Mouse (Mus musculus) bone marrow, adult 2 months (tissue): ENCODE data around the gene Slc44a3. TPM values are rescaled to one million over a fixed set of nuclear protein-coding genes. Genes with fewer than 3 reads are reported as not detected.
A peak's percentile ranks its signal among the peaks of the same experiment; 100 is the strongest.

Experiments used
- H3K27ac ChIP-seq: fragments of 200-500 bp; 2 replicates; pipeline ENCODE4 v1.5.1; 2012; ENCODE audit warnings: low read depth, mild to moderate bottlenecking, control low read depth, inconsistent platforms, low read length; ENCODE audit not compliant: control insufficient read depth, poor library complexity, insufficient read depth
- H3K4me1 ChIP-seq: fragments of 200-500 bp; 2 replicates; pipeline ENCODE4 v1.6.1; 2011; ENCODE audit warnings: low read length; ENCODE audit not compliant: control insufficient read depth, insufficient read depth
- H3K4me3 ChIP-seq: fragments of 200-500 bp; replicated peaks from 2 replicates; pipeline ENCODE3; 2011; ENCODE audit warnings: mild to moderate bottlenecking, low read depth, low read length, control low read depth; ENCODE audit not compliant: control insufficient read depth
- CTCF ChIP-seq: fragments of 200-500 bp; IDR thresholded peaks from 2 replicates; pipeline ENCODE4 v1.5.1; 2011; ENCODE audit warnings: low read length, control low read depth; ENCODE audit not compliant: control insufficient read depth, insufficient read depth
- POLR2A ChIP-seq: fragments of 200-500 bp; IDR thresholded peaks from 2 replicates; pipeline ENCODE4 v1.6.1; 2011; ENCODE audit warnings: low read depth, mild to moderate bottlenecking, control low read depth, low read length, borderline replicate concordance; ENCODE audit not compliant: control insufficient read depth
- WGBS: fragments of 180-500 bp; shearing (Covaris S2); methylation state at CpG from one replicate; pipeline ENCODE4 v1.1.7; 2018; 5-methylcytosine and 5-hydroxymethylcytosine counted together
- polyA plus RNA-seq: library from polyadenylated mRNA; stranded (reverse); fragments of >200 nt; gene quantifications from 2 replicates; pipeline ENCODE4 v1.2.4, GENCODE M21; 2011; ENCODE audit warnings: low replicate concordance; ENCODE audit not compliant: missing spikeins, insufficient read depth, insufficient read length

The Slc44a3 gene
- polyA plus RNA-seq, 1 experiment: 1.3 TPM

DNA sequence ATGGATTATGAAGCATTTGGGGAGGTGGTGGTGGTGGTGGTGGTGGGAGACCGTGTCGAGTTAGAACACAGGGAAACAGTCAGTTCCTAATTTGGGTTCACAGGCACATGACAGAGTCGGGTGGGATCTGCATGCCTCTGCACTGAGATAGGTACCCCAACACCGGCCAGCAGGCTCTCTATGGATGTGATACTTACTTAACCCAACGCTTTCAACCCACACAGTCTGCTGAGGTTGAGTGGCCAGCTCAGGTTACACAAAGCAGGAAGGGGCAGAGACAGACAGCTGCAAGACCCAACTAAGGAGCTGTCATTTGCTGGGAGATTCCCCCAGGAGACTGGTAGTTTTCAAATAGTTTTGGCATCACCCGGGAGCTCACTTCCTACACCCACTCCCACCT lies 50.6 kb downstream of the Slc44a3 start:
- WGBS: 45% methylated on average over 6 of the region's 6 CpGs
- Histone ChIP-seq H3K27ac (no peak overlapping the region), H3K4me3 (no peak overlapping the region), H3K4me1 (no peaks in the 10 kb centered on the region)
- no peak for TF ChIP-seq POLR2A
- no peak for TF ChIP-seq CTCF

GRCm38 (mm10) chr3:121480961-121481436 lies 51.2 kb downstream of the Slc44a3 start:
- no peaks in the 10 kb centered on the region for H3K4me1 ChIP-seq
- no peak overlapping the region for H3K27ac ChIP-seq
- TF ChIP-seq CTCF (no peak), POLR2A (no peak)
- H3K4me3 ChIP-seq: no peak overlapping the region
- 69% methylated on average over 8 of the region's 8 CpGs for WGBS

GRCm38 (mm10) chr3:121480030-121480960 lies 51.9 kb downstream of the Slc44a3 start:
- H3K4me3 ChIP-seq: no peak overlapping the region
- 83% methylated on average over 26 of the region's 26 CpGs for WGBS
- no peak for TF ChIP-seq CTCF
- TF ChIP-seq POLR2A: no peak

GRCm38 (mm10) chr3:121474738-121475137 lies 57.5 kb downstream of the Slc44a3 start:
- no peak for TF ChIP-seq POLR2A
- TF ChIP-seq CTCF: no peak
- 0% methylated on average over 3 of the region's 3 CpGs for WGBS
- Histone ChIP-seq H3K4me1 (no peaks in the 10 kb centered on the region), H3K27ac (0 out of 2 replicates have a peak overlapping the region, but pooled peaks have one; percentile 35), H3K4me3 (no peak overlapping the region)

More at GRCm38 (mm10) chr3:121480030-121480960, 51.9 kb downstream of the Slc44a3 start:
- H3K4me1 ChIP-seq: no peaks in the 10 kb centered on the region
- no peak overlapping the region for H3K27ac ChIP-seq

DNA sequence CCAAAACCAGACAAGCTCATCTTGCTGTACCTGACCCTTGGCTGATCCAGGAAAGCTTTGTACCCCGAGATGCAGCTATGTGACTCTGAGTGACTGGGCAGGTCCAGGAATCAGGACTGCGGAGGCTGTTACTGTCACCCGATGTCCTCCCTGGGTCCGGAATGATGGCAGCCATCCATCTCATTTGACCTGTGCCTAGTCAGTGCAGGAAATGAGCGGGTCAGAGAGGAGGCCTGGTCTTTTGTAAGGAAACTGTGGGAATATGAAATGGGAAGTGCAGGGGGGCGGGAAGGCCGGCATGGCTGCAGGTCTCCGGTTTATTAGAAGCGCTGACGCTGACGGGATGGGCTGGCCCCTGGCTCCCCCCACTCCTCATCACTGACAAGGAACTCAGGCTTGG lies 60.5 kb downstream of the Slc44a3 start:
- WGBS: 89% methylated on average over 11 of the region's 11 CpGs
- no peak overlapping the region for H3K27ac ChIP-seq
- peaks cover 2% of the 10 kb centered on the region; the same call in 1 of the 2 replicates for H3K4me1 ChIP-seq
- H3K4me3 ChIP-seq: no peak overlapping the region
- TF ChIP-seq CTCF: no peak
- no peak for TF ChIP-seq POLR2A

DNA sequence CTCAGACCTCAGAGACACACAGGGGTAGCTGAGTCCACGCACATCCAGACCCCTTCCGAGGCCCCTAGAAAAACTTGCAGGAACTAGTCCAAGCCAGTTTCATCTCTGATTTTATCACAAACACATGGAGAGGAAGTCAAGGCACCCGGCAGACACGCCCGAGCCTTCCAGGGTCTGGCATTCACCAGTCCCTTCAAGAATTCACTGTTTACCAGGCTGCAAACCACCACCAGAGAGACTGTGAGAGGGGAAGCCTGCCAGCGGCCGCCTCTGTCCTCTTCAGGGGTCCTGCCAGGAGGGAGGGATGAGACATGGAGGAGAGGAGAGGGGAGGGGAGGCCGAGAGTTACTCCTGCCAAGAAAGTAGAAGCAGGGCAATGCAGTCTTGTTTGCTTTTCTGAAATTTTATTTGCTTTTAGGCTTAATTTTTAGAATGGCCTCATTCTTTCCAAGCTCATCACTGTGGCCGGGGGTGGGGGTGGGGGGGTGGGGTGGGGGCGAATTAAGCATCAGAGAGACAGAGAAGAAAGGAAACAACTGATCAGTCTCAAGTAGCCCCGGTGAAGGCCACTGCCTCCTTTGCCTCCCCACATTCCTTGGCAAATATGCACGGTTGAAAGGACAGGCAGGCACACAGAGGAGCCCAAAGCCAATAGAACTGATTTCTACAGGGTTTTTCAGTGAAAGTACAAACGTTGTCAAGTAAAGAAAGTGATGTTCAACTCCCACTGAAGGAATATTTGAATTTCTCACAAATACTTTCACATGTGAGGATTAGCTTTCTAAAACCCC lies 62.8 kb downstream of the Slc44a3 start:
- no peak overlapping the region; the same call in 1 of the 2 replicates for H3K27ac ChIP-seq
- no peak overlapping the region for H3K4me3 ChIP-seq
- TF ChIP-seq CTCF: no peak
- no peak for TF ChIP-seq POLR2A
- H3K4me1 ChIP-seq: peaks cover 2% of the 10 kb centered on the region; the same call in 1 of the 2 replicates
- WGBS: 14% methylated on average over 13 of the region's 13 CpGs

- 69% methylated on average over 2 of the region's 2 CpGs for WGBS
- H3K4me3 ChIP-seq: no peak overlapping the region
- no peak overlapping the region for H3K27ac ChIP-seq
- TF ChIP-seq POLR2A: no peak
- no peak for TF ChIP-seq CTCF
- peaks cover 2% of the 10 kb centered on the region; the same call in 1 of the 2 replicates for H3K4me1 ChIP-seq
Measured at GRCm38 (mm10) chr3:121468136-121468535, 64.1 kb downstream of the Slc44a3 start.
